Mouse (Mus musculus) retina, embryonic 14.5 days (tissue): ENCODE measurements around the gene Izumo1r.

ENCODE experiments used
- DNase-seq: peaks from one replicate; pipeline ENCODE4 v3.0.0-alpha.2; 2015; ENCODE audit warnings: low spot score

Gene Izumo1r

DNA sequence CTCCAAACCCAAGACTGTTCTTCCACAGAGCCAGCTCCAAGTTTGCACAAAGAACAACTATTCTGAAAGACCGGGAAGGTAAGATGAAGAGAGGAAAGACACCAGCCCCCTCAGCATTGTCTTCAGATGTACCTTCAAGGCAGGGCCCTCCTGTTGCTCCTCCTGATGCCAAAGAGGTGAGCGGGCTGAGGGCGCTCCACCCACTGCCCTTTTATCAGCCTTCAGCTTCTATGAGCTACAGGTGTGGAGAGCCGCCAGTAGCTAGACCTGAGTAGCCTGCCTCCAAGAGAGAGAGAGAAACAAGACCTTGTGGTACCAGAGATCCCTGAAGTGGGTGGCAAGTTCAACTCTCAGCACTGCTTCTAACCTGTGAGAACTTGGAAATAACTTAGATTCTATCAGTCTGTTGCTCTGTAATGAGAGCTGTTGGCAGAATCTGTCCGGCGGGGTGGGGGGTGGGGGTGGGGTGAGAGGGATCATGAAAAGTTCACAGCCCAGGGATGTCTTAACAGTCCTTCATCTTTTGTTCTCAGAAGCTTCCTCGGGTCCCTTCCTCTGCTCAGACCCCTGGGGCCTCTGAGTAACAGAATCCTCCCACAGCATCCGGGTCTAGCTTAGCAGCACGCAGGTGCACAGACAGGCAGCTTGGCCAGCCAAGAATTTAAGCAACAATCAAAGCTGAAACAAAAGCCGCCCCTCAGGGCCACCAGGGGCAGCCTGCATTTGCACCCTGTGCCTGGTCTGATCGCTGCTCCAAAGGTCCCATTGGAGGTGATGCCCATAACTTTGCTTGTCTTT, at the start of gene Izumo1r:
Gene Izumo1r (minus strand): TSS at position 369 of the 798 bp plus-strand sequence.
- DNase-seq = no peak

DNA sequence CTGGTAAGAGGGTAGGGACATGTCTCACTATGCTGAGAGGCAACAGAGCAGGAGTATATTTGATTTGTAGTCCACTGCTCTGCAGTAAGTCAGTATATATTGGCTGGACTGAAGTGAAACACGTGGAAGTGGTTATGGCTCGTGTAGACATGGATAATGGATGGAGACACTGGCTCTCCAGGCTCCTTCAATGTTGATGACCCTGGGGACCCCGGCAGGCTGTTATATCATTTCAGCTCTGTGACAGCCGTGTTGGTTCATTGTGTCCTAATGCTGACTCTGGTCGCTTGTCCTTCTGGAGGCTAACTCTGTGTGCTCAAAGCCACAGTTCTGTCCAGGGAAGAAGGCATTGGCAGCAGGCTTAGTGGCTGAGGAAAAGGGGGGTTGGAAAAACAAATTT, 47.3 kb upstream of the Izumo1r start:
- DNase-seq = no peak

DNA sequence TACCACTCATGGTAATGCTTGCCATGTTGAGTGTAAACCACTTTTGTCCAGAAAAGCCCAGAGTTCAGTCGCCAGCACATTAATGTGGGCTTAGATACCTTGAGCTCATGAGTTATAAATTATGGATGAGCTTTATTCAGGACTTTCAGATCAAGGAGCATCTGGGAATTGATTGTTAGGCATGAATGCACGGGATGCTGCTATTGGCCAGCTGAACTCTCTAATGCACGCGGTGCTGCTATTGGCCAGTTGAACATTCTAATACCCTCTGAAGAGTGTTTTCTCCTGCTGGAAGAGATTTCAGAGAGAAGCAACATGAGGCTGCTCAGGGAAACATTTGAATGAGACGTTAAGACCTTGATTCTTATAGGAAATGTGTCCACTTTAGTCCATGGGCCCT, 45.1 kb upstream of the Izumo1r start:
- peak; percentile 46 for DNase-seq

DNA sequence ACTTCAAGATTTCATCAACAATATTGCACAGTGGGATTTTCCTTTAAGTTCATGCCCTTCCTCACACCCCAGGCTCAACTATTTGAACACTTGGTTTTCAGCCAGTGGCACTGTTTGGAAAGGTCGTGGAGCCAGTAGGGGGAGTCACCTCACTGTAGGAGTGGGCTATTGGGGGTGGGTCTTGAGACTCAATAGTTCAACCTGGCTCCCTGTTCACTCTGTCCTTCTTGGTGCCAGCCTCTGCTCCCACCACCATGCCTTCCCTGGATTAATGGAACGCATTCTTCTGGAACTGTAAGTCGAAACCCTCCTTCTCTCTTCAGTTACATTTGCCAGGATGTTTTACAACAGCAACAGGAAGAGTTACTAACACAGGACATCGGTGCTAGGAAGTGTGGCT, 42.9 kb upstream of the Izumo1r start:
- no peak for DNase-seq

DNA sequence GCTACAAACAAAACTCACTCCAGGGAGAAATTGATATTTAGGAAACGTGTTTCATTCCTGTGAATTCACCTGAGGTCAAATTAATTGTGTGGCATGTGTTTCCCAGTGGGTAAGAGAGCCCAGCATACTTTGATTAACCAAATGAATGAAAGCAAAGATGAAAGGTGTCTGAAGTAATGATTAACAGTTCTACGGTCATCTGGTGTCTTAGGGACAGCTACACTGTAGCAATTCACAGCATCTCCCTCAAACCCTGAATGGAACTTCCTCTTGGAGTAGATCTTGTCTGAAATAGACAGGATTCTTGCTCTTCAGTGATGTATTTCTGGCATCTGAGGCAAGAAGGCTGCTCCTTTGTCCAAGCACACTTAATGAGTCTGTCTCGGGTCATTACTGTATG, 42.2 kb upstream of the Izumo1r start:
- no peak for DNase-seq

DNA sequence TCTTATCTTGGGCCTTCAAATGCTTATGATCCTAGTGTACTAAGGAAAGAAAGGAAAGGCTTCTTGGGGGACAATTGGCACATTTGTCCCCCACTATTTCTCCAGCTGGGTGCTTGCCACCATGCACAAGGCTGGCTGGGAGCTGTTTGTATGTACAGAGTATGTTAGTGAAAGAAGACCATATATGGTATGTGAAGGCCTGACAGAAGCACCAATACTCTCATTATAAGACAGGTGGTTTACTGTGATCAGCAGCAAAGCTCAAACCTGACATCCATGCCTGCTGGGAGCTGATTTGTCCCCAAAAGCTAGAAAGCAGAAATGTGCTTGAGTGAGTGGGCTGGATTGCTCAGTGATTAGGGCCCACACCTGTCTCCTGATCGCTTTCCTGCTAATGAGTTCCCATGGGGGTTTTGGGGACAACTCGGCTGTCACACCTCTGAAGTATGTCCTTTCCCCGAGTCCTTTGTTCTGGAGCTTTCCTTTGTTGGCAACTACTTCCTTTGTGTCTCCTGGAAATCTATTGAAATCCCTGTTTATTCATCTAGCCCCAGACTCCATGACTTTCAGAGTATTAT, 38.5 kb upstream of the Izumo1r start:
- DNase-seq = no peak

DNA sequence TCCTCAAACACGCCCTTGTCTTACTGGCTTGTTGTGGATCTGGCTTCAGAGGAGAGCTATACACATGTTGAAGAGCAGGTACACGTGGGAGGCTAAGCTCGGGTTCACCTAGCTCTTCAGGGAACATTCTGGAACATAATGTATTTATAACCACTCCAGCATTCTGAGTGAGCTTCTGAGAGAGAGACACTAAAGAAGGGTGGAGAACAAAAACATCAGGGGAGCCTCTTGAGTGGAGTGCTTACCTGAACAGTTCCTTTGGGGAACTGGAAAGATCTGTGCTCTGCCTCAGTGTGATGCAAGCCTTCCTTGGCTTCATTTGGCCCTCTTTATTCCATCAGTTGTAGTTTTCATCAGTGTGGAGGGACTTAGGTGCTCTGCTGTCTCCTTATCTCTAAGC, 35.9 kb upstream of the Izumo1r start:
- no peak for DNase-seq

DNA sequence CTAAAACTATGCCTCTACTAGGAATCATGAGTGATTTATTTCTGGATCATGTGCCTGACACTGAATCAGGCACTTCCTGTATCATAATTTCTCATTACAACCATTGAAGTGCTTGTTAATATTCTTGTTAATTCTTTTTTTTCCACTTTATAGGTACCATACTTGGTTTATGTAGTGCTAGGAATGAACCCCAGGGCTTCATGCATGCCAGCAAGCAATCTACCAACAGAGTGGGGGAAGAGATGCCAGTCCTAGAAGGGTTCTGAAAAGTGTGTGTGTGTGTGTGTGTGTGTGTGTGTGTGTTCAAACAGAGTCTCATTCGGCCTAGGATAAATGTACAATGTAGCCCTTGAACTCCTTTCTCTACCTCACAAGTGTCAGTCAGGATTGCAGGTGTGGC, 33.6 kb upstream of the Izumo1r start:
- DNase-seq = no peak

DNA sequence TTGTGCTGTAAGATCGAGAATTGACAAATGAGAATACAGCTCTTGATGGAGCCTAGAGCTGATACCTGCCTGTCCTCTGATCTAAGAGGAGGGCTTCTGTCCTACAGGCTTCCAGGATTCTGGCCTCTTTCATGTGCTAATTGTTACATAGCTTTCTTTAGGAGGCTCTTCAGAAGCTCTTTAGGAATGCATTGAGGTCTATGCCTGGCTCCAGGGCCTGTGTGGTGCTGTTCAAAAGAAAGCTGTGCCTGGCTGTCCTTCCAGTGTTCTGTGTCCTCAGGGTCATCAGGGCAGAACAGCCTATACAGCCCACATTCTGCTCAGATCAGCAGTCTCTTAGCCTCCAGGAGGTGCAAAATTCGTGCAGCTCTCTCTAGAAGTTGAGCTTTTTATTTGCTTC, 31.1 kb upstream of the Izumo1r start:
- no peak for DNase-seq

DNA sequence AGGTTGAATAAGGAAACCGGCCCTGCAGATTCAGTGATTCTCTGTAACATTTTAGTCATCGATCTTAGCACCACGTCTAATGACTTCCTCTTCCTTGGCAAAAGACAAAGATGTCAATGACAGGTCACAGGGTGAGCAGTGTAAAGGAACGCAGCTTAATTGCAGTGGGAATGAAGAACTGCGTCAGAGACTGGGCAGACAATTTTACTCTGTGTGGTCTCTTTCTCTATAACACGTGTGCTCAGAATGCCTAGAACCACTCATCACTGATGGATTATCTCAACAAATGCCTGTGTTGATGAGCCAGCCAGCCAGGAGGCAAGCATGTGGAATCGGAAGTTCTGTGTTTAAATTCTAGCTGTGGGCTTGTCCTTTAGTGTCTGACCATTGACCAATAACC, 28.2 kb upstream of the Izumo1r start:
- DNase-seq = no peak

DNA sequence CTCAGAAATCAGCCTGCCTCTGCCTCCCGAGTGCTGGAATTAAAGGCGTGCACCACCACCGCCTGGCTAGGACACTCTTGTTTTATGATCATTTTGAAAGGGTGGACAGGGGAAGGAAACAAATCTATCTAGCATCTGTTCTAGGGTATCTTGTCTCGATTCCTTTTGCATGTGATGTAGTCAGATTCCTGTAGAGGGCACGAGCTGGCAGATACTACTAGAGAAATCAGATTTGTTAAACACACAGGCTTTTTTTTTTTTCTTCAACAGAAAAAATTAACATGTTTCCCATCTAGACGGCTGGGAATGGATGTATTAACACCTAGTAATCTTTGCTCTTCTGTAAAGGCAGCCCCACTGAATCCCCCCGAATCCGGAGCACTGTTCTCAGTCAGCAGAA, 27.5 kb upstream of the Izumo1r start:
- no peak for DNase-seq

DNA sequence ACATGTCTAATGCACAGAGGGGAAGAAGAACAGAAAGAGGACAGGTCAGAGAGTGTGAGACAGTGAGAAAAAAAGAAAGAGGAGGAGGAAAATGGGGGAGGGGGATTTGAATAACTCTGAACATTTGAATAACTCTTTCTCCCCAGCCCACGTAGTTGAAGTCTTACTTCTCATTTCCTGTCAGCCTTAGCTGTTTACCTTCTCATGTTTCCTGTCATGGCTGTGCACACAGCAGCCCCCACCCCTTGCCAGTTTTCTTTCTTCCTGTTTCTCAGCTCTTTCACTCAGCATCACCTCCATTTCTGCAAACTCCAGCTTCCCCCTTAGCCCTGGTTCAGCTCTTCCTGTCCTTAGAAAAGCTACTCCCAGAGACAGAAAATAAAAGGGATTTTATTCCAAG, 22.8 kb upstream of the Izumo1r start:
- DNase-seq = no peak

DNA sequence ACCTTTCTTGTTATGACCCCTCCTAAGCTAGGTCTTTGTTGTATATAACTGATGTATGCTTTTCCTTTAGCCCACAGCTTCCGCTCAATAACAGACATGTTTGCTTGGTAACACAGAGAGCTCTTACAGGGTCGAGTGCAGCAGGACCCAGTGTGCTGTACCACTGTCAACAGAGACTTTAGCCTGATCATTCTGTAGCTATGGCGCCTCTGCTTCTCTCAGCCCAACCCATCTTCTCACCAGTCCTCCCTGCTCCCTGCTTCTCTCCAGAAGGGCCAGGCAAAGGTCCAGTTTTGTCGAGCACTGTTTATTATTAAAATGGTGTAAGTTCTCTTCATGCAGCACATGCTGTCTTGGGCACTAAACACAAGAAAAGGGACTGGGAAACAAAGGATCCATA, 19.9 kb upstream of the Izumo1r start:
- no peak for DNase-seq

DNA sequence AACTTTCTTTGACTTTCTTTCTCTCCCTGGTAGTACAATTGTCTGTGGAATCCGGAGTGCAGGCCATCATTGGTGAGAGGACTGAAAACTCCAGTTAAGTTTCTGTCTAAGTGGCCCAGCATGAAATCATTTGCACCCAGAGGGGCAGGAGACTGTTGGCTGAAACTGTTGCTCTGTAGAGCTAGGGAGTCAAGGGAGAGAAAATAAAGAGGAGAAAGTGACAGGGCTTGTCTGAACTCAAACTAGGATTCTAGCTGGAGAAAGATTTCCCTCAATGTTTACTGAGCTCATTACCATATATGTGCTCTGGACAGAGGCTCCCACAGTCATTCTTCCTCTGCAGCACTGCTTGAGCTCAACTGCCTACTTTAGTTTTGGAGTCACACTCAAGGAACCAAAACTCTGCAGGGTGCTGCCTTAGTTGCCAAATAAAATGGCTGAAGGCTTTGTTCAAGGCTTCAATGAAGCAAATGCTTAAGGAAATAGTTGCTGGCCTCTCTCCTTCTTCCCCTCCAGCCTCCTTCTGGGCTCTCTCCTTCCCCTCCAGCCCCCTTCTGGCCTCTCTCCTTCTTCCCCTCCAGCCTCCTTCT, 18.3 kb upstream of the Izumo1r start:
- no peak for DNase-seq

DNA sequence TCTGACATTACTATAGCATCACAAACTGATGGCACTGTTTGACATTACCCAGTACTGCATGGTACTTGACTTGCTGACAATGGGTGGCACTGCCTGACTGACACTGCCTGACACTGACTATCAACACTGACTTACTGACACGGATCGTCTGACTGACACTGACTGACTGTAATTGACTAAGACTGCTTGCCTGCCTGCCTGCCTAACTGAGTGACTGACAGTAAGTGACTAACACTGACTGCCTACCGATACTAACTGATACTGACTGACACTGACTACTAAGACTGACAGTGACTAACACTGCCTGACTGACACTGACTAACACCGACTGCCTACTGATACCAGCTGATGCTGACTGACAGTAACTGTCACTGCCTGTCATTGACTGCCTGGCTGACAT, 17.5 kb upstream of the Izumo1r start:
- no peak for DNase-seq

DNA sequence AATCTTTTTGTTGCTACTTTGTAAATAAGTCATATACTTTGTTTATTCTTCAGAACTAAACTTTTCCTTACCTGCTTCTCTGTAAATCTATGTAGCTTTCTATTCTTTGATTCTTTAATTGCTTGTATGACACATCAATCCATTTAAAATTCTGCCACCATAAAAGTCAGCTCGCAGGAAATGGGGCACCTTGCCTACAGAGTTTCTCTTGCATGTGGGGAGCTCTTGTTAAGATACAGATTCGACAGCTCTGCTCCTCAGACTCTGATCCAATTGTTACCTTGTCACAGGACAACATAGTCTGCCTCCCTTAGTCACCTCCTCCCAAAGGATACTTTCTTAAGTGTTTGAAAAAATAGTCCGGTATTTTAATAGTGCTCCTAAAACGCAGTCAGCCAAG, 16.9 kb upstream of the Izumo1r start:
- no peak for DNase-seq

DNA sequence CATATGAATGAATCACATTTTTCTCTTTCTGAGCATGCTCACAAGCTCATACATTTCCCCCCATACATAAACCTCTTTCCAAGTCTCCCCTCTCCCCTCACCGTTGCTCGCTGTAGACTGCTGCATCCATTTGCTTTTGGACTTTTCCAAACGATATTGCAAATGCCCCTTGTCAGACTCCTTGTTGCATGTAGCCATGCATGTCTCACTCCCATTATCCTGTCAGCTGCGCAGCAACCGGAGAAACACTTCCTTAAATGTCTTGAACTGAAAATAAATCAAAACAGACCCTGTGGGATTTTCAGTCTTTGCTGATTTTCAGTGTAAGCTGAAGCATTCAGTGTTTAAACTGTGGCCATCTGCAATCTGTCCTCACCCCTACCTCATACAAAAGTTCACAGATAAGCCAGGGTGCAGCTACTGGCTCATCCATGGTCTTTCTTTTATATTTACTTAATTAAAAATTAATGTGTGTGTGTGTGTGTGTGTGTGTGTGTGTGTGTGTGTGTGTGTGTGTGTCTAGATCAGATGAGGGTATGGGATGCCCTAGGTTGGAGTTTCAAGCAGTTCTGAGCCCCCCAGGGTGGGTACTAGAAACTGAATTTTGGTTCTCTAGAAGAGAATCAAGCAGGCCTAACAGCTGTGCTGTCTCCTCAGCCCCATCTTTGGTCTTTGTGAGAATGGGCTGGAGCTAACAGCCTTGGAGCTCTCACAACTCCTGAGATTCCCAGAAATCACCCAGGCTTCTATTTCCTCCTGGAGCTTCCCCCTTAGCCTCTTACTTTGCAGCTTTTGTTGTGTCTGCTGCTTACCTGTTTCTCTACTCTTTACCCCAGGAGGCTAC, 15.3 kb upstream of the Izumo1r start:
- DNase-seq = no peak

DNA sequence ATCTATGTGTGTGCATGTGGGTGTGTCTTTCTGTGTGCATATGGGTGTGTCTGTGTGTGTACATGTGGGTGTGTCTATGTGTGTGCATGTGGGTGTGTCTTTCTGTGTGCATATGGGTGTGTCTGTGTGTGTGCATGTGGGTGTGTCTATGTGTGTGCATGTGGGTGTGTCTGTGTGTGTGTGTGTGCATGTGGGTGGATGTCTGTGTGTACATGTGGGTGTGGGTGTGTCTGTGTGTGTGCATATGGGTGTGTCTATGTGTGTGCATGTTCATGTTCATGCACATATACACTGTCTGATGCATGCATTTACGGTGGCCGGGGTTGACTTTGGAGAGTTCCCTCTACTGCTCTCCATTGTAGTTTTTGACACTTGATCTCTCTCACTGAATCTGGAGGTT, 13.9 kb upstream of the Izumo1r start:
- no peak for DNase-seq

DNA sequence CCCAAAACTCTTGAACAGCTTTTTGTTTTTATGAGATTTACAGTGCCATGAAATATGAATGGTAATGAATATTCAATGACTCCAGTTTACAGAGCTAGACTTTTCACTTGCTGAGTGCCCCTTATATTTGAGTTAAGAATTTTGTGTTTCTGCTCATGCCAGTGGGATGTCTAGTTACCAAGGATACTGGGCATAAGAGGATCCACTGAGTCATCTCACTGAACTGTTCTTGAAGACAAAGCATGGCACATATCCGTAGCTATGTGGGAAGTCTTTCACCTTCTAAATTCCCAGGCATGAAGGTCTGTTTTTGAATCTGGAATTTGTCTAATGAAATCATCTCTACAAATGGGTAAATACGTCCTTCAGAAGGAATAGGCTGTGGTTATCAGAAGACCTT, 8.3 kb upstream of the Izumo1r start:
- no peak for DNase-seq

DNA sequence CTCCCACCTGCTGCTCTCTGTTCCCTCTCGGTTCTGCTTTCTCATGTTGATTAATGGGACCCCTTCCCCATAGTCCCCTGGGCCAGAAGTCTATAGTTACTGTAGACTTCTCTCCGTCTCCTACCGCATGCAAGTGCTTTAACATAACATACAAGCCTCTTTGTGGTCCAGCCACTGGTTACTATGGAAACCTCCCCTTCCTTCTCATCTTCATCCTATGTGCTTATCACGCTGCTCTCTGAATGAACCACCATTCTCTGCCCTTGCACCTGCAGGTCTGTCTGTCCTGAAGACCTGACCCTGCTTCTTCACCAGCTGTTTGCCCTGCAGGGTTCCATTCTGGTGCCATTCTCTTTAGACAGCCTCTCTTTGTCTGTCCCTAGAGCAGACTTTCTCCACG, 6.2 kb upstream of the Izumo1r start:
- no peak for DNase-seq

DNA sequence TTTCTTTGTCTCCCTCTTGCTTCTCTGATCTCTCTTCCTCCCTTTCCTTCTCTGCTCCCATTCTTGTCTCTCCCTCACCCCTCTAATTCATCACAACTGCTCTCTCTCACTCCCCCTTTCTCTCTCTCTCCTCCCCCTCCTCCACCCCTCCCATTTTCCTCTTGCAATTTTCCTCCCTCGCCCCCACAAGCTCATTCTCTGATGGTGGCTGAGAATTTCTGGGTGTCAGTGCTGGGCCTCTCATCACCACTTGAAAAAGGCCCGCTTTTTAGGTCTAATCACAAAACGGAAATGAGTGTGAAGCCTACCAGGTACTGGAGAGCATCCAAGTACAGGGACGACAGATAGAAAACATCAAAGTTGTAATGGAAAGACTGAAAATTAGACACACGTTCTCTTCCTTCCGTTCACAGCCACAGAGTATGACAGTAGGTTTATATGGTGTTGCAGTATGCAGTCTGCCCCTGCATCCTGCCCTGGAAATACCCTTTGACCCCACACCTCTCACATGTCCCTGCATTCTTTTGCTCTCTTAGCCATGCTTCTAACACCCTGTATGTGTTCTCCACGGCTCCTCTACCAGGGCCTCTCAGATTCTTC, 4.2 kb upstream of the Izumo1r start:
- no peak for DNase-seq

DNA sequence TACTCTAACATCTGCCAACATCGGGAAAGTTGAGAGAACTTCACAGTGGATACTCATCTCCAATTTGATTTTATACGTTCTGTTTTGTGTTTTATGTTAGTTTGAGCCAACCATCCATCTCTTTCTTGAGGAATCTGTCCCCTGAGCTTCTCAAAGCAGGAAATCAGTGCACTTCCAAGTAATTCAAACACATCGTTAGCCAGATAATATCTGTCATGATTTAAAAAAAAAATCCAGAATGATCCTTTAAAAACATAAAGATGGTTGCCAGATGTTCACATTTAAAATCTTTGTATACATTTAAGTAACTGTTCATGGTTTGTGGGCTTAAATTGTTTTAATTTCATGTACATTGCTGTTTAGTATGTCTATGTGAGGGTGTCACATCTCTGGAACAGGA, 2.2 kb upstream of the Izumo1r start:
- DNase-seq = no peak
